Mouse (Mus musculus) splenic B cell, adult 2 months (primary cell): ENCODE data around the gene Cbr4.

Experiments used
- DNase-seq: peaks from one replicate; pipeline ENCODE4 v3.0.0-alpha.2; 2011; ENCODE audit warnings: low read depth, low spot score
- H3K27me3 ChIP-seq: 2 replicates; pipeline ENCODE4 v1.6.1; 2012; ENCODE audit warnings: mild to moderate bottlenecking, low read length, moderate library complexity, mixed read lengths; ENCODE audit not compliant: control insufficient read depth, poor library complexity, insufficient read depth, severe bottlenecking
- H3K36me3 ChIP-seq: 2 replicates; pipeline ENCODE4 v1.6.1; 2012; ENCODE audit warnings: mild to moderate bottlenecking, low read length, moderate library complexity, mixed read lengths; ENCODE audit not compliant: control insufficient read depth, poor library complexity, insufficient read depth, severe bottlenecking

Cbr4 gene

GRCm38 (mm10) chr8:61516745-61517501 is 29.4 kb downstream of the Cbr4 start:
- H3K36me3 ChIP-seq, result no peaks in the 10 kb centered on the region
- H3K27me3 ChIP-seq, result no peaks in the 10 kb centered on the region
- no peak for DNase-seq

DNA sequence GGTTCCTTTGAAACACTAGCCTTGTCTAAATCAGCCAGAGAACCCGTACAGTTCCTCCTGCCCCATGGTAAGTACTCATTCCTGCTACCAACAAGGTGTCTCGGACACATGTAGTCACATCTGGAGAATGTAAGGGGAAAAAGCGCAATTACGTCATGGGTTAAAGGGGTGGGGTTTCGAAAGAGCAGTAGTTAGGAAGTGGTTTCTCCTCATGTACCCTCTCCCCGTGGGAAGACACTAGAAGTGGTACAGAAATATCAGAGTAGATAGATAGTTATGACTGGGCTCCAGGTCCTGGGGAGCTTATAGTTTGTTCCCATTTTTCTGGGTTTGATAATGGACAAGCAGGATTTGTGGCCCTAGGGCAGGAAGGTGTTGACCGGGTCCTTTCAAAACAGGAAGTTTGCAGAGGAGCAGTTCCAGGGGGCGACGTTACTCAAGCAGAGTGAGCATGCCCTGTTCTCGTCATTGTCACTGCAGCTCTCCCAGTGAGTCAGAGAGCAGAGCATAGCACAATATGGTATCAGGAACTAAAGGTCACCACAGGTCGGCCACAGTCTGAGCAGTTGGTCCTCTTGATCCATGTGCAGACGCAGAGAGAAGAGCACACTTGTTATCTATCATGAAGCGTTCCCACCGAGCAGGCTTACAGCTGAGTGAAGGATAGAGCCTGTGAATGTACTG is 30.1 kb downstream of the Cbr4 start:
- DNase-seq, result peak; percentile 3
- no peaks in the 10 kb centered on the region for H3K27me3 ChIP-seq
- H3K36me3 ChIP-seq, result no peaks in the 10 kb centered on the region

DNA sequence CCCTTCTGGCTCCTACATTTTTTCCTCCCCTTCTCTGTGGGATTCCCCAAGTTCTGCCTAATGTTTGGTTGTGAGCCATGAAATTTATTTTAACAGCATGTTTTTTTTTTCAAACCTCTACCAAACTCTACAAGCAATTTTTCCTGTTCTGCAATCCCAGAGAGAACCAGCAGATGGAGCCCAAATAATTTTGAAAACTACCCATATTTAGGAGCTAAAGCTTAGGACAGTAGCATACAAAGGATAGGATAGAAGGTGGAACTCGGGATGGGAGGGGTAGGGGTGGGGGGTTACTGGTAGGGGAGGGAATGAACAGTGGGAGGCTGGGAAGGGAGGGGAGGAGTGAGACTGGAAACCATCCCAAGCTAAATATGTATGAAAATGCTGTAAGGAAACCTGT is 34.6 kb downstream of the Cbr4 start:
- no peaks in the 10 kb centered on the region for H3K27me3 ChIP-seq
- DNase-seq, result peak; percentile 27
- H3K36me3 ChIP-seq, result no peaks in the 10 kb centered on the region

GRCm38 (mm10) chr8:61527037-61527436 is 39.5 kb downstream of the Cbr4 start:
- no peak for DNase-seq
- Histone ChIP-seq H3K27me3 (no peaks in the 10 kb centered on the region), H3K36me3 (no peaks in the 10 kb centered on the region)

- no peak for DNase-seq
- Histone ChIP-seq H3K27me3 (no peaks in the 10 kb centered on the region), H3K36me3 (no peaks in the 10 kb centered on the region)
Observed at GRCm38 (mm10) chr8:61528197-61528596, 40.7 kb downstream of the Cbr4 start.

GRCm38 (mm10) chr8:61528642-61529041 is 41.1 kb downstream of the Cbr4 start:
- no peaks in the 10 kb centered on the region for H3K27me3 ChIP-seq
- DNase-seq, result no peak
- H3K36me3 ChIP-seq, result no peaks in the 10 kb centered on the region

GRCm38 (mm10) chr8:61531944-61532795 is 44.6 kb downstream of the Cbr4 start:
- Histone ChIP-seq H3K36me3 (no peaks in the 10 kb centered on the region), H3K27me3 (no peaks in the 10 kb centered on the region)
- DNase-seq, result no peak

DNA sequence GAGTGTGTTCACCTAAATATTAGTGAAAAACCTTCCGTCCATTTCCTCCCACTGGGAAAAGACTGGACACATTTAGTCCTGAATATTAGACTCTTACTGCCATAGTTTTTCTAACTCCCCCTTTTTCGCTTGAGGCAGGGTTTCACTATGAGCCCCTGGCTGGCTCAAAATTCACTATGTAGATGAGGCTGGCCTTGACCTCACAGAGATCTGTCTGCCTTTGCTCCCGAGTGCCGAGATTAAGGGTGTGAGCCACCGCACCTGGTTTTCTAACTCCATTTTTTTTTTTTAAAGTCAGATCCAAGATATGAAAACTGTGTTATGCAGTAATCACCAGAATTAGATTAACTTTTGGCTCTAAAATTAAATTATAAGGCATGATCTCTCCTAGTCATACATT is 45.3 kb downstream of the Cbr4 start:
- Histone ChIP-seq H3K27me3 (no peaks in the 10 kb centered on the region), H3K36me3 (no peaks in the 10 kb centered on the region)
- DNase-seq, result no peak

- no peaks in the 10 kb centered on the region for H3K27me3 ChIP-seq
- no peak for DNase-seq
- H3K36me3 ChIP-seq, result no peaks in the 10 kb centered on the region
Observed at GRCm38 (mm10) chr8:61533356-61533926, 45.9 kb downstream of the Cbr4 start.

DNA sequence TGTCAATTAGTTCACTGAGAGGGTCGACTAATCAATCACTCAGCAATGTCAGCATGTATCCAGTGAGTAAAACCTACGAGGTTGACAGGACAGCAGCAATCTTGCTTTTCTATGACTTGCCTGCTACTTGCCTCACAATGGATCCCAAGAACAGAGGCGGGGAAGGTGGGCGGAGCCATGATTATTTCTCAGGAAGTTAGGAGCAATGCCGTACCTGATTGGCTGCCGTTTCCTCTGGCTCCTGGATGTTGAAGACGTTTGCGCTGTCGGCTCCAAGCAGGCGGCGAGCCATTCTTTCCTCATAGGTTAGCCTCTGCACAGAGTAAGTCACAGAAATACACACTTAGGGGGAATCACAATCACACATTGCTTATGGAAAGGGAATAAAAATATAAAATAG is 47.9 kb downstream of the Cbr4 start:
- DNase-seq, result no peak
- H3K27me3 ChIP-seq, result no peaks in the 10 kb centered on the region
- no peaks in the 10 kb centered on the region for H3K36me3 ChIP-seq

GRCm38 (mm10) chr8:61537471-61537870 is 49.9 kb downstream of the Cbr4 start:
- Histone ChIP-seq H3K27me3 (no peaks in the 10 kb centered on the region), H3K36me3 (no peaks in the 10 kb centered on the region)
- no peak for DNase-seq

- H3K36me3 ChIP-seq, result no peaks in the 10 kb centered on the region
- H3K27me3 ChIP-seq, result no peaks in the 10 kb centered on the region
- peak; percentile 83 for DNase-seq
Observed at GRCm38 (mm10) chr8:61539828-61540500, 52.4 kb downstream of the Cbr4 start.

DNA sequence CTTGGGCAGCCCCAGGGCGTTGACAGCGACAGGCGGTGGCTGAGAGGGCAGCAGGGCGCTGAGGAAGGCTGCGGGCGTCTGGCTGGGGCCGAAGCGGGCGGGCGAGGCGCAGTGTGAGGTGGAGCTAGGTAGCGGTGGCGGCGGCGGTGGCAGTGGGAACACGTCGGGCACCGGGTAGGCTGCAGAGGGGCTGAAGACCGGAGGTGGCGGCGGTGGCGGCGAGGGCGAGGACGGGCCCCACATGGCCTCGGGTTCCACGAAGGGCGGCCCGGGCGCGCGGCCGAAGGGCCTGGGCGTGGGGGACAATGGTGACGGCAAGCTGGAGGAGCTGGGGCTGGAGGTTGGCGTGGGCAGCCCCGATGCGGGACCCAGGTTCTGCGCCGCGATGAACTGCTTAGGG is 62.1 kb downstream of the Cbr4 start:
- Histone ChIP-seq H3K36me3 (no peaks in the 10 kb centered on the region), H3K27me3 (no peaks in the 10 kb centered on the region)
- DNase-seq, result no peak

DNA sequence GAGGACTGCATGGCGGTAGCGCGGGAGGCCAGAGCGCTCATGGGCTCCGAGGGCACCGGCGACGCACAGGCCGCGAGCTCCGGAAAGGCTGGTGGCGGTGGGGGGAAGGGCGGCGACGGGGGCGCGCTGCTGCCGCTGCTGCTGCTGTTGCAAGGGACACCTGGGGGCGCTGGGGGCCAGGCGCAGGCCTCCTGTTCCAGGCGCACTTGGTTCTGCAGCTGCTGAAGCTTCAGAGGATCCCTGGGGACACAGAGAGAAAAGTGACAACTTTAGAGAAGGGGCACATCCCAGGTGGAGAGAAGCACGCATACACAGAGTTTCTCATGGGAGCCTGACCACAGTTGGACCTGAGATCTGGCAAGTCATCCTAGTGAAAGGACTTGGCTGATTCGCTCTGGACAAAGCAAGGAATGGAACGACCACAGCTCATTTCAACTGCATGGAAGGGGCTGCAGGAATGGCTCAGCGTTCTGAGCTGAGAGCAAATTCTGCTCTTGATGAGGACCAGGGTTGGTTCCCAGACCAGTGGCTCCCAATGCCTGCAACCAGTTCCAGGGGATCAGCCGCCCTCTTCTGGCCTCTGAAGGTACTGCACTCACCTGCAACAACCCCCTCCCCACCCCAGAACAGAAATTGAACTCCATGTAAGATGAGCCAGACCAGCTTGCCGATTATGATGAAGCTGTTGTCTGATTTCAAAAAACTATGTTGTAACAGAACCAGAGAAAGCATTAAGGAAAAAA is 62.6 kb downstream of the Cbr4 start:
- no peak for DNase-seq
- H3K36me3 ChIP-seq, result no peaks in the 10 kb centered on the region
- no peaks in the 10 kb centered on the region for H3K27me3 ChIP-seq
